8 mouse cellular contexts compared by ENCODE assay signal in genomic region chr14:40956252-40957146, GRCm38 (mm10). TPM values are rescaled to one million over a fixed set of nuclear protein-coding genes. Genes with fewer than 3 reads are reported as not detected.
A peak's percentile ranks its signal among the peaks of the same experiment; 100 is the strongest.
DNase-seq lines count a peak whose midpoint lies in the region; ATAC-seq and TF ChIP-seq lines count a peak whose summit lies in the region.

No protein-coding gene starts in this region.

- H3K4me3 ChIP-seq in G1E (ENCODE audit: low read depth, low read length) = peak overlapping the region; percentile 67; the same call in 1 of the 2 replicates
- H3K4me3 ChIP-seq in embryonic facial prominence, embryonic 10.5 days = peak overlapping the region; percentile 40
- no peak overlapping the region for H3K4me3 ChIP-seq in heart, embryonic 14.5 days (ENCODE audit: control insufficient read depth in 1 of 2, insufficient read depth in 1 of 2, low read depth in 1 of 2, low read length in 2 of 2)
- H3K4me3 ChIP-seq in lung, embryonic 15.5 days = no peak overlapping the region
- H3K4me3 ChIP-seq in neural tube, embryonic 15.5 days (replicated peaks) = no peak overlapping the region

- peaks cover 89% of the 10 kb centered on the region for H3K4me1 ChIP-seq in G1E (ENCODE audit: insufficient read depth, low read depth, low read length)
- peaks cover 90% of the 10 kb centered on the region for H3K4me1 ChIP-seq in embryonic facial prominence, embryonic 10.5 days
- H3K4me1 ChIP-seq in heart, embryonic 14.5 days (ENCODE audit: control insufficient read depth in 2 of 2, insufficient read depth in 2 of 2, low read length in 2 of 2) = peaks cover 40 to 58% of the 10 kb centered on the region in 2 experiments
- peaks cover 81% of the 10 kb centered on the region for H3K4me1 ChIP-seq in lung, embryonic 15.5 days
- peaks cover 68% of the 10 kb centered on the region for H3K4me1 ChIP-seq in neural tube, embryonic 15.5 days

- H3K27me3 ChIP-seq in G1E (ENCODE audit: insufficient read depth, low read length) = no peaks in the 10 kb centered on the region
- no peaks in the 10 kb centered on the region for H3K27me3 ChIP-seq in embryonic facial prominence, embryonic 10.5 days (replicated peaks; ENCODE audit: low read depth, poor library complexity, severe bottlenecking)
- H3K27me3 ChIP-seq in heart, embryonic 14.5 days (ENCODE audit: control insufficient read depth, insufficient read depth, low read length) = no peaks in the 10 kb centered on the region
- no peaks in the 10 kb centered on the region for H3K27me3 ChIP-seq in lung, embryonic 15.5 days
- no peaks in the 10 kb centered on the region for H3K27me3 ChIP-seq in neural tube, embryonic 15.5 days (replicated peaks)

- no peaks in the 10 kb centered on the region for H3K9me3 ChIP-seq in G1E (replicated peaks)
- H3K9me3 ChIP-seq in embryonic facial prominence, embryonic 10.5 days = no peaks in the 10 kb centered on the region
- no peaks in the 10 kb centered on the region for H3K9me3 ChIP-seq in heart, embryonic 14.5 days (ENCODE audit: control insufficient read depth, low read length)
- no peaks in the 10 kb centered on the region for H3K9me3 ChIP-seq in lung, embryonic 15.5 days
- no peaks in the 10 kb centered on the region for H3K9me3 ChIP-seq in neural tube, embryonic 15.5 days (replicated peaks)

- WGBS in embryonic facial prominence, embryonic 10.5 days = 20% methylated on average over 13 of the region's 13 CpGs
- 33% methylated on average over 13 of the region's 13 CpGs for WGBS in heart, embryonic 14.5 days
- WGBS in lung, embryonic 15.5 days = 34% methylated on average over 13 of the region's 13 CpGs
- 21% methylated on average over 13 of the region's 13 CpGs for WGBS in neural tube, embryonic 15.5 days

- DNase-seq in 3T3-L1 (ENCODE audit: low read depth, low spot score) (peak; percentile 77), G1E (ENCODE audit: low spot score) (peak; percentile 57)
- DNase-seq in embryonic facial prominence, embryonic 10.5 days (ENCODE audit: low spot score) = peak; percentile 82
- peak; percentile 53 to 70 for DNase-seq in kidney, postnatal 25 days
- DNase-seq in ovary, adult 18-20 months (ENCODE audit: low spot score) = no peak

- H3K27ac ChIP-seq in embryonic facial prominence, embryonic 10.5 days (replicated peaks) = peak overlapping the region; percentile 92
- peak overlapping the region; percentile 75 to 86 for H3K27ac ChIP-seq in heart, embryonic 14.5 days (replicated peaks in 1 of 2; ENCODE audit: control insufficient read depth in 1 of 2, insufficient read depth in 1 of 2, low read depth in 2 of 2, low read length in 2 of 2)
- peak overlapping the region; percentile 92 for H3K27ac ChIP-seq in lung, embryonic 15.5 days
- peak overlapping the region; percentile 89 for H3K27ac ChIP-seq in neural tube, embryonic 15.5 days (replicated peaks)

- no peak for TF ChIP-seq CTCF in G1E (IDR thresholded peaks at IDR 0.05; ENCODE audit: low read depth, low read length)

- H3K4me2 ChIP-seq in heart, embryonic 14.5 days (ENCODE audit: low read length) = peak overlapping the region; percentile 49
- peak overlapping the region; percentile 40 for H3K4me2 ChIP-seq in lung, embryonic 15.5 days
- H3K4me2 ChIP-seq in neural tube, embryonic 15.5 days = peak overlapping the region; percentile 51

- peak; percentile 76 for ATAC-seq in G1E (ENCODE audit: extremely low read depth, insufficient number of reproducible peaks, low FRiP score, poor library complexity, severe bottlenecking)
- peak; percentile 73 for ATAC-seq in heart, embryonic 14.5 days (ENCODE audit: insufficient number of reproducible peaks, insufficient read depth, low FRiP score, low read depth)
- peak; percentile 62 for ATAC-seq in lung, embryonic 15.5 days (ENCODE audit: borderline replicate concordance, extremely low read depth, low FRiP score, low TSS enrichment)
- ATAC-seq in neural tube, embryonic 15.5 days (ENCODE audit: low FRiP score) = peak; percentile 80

- H3K9ac ChIP-seq in heart, embryonic 14.5 days (ENCODE audit: low read length) = peak overlapping the region; percentile 61
- no peak overlapping the region for H3K9ac ChIP-seq in lung, embryonic 15.5 days
- H3K9ac ChIP-seq in neural tube, embryonic 15.5 days (replicated peaks) = peak overlapping the region; percentile 30; the same call in 1 of the 2 replicates

- peaks cover 53% of the 10 kb centered on the region for H3K36me3 ChIP-seq in G1E (replicated peaks)
- 0 out of 2 replicates have a peak, but pooled peaks cover 5% of the 10 kb centered on the region for H3K36me3 ChIP-seq in embryonic facial prominence, embryonic 10.5 days (replicated peaks)
- H3K36me3 ChIP-seq in heart, embryonic 14.5 days (ENCODE audit: control insufficient read depth, insufficient read depth, low read length) = no peaks in the 10 kb centered on the region
- no peaks in the 10 kb centered on the region for H3K36me3 ChIP-seq in lung, embryonic 15.5 days
- no peaks in the 10 kb centered on the region for H3K36me3 ChIP-seq in neural tube, embryonic 15.5 days

RNA-seq across cellular contexts. Expression of gene Tspan14, which starts 10.1 kb away (rescaled TPM):
- total RNA-seq in G1E (2014; fragmentation: Nextera tagmentation) (32.3 and 36.3 TPM in 2 replicates), G1E (2017) (23.4 and 27.2 TPM in 2 replicates)
- polyA plus RNA-seq in G1E (2012) = 7.5 and 10.3 TPM in 2 replicates
- 88.1 and 92.5 TPM in 2 replicates for polyA plus RNA-seq in embryonic facial prominence, embryonic 10.5 days (2016; fragmentation: Nextera tagmentation; extraction: Ambion mirVana)
- polyA plus RNA-seq in heart, embryonic 14.5 days (2014; fragmentation: Nextera tagmentation; extraction: Ambion mirVana) = 43.4 and 45.2 TPM in 2 replicates
- 99.0 and 101 TPM in 2 replicates for polyA plus RNA-seq in lung, embryonic 15.5 days (2015; fragmentation: Nextera tagmentation; extraction: Ambion mirVana)
- polyA plus RNA-seq in neural tube, embryonic 15.5 days (2015; fragmentation: Nextera tagmentation; extraction: Ambion mirVana) = 45.5 and 53.0 TPM in 2 replicates

RNA-seq across cellular contexts. Expression of gene Fam213a, which starts 57.1 kb away (rescaled TPM):
- total RNA-seq in G1E (2014; fragmentation: Nextera tagmentation) (101 and 113 TPM in 2 replicates), G1E (2017) (57.9 and 59.7 TPM in 2 replicates)
- 9.4 and 12.5 TPM in 2 replicates for polyA plus RNA-seq in G1E (2012)
- polyA plus RNA-seq in embryonic facial prominence, embryonic 10.5 days (2016; fragmentation: Nextera tagmentation; extraction: Ambion mirVana) = 36.6 and 40.1 TPM in 2 replicates
- 42.2 and 46.7 TPM in 2 replicates for polyA plus RNA-seq in heart, embryonic 14.5 days (2014; fragmentation: Nextera tagmentation; extraction: Ambion mirVana)
- polyA plus RNA-seq in lung, embryonic 15.5 days (2015; fragmentation: Nextera tagmentation; extraction: Ambion mirVana) = 147 and 150 TPM in 2 replicates
- 93.2 and 96.7 TPM in 2 replicates for polyA plus RNA-seq in neural tube, embryonic 15.5 days (2015; fragmentation: Nextera tagmentation; extraction: Ambion mirVana)

Comparison
In these comparisons a context has a peak if more than half of its experiments do, and no peak if none do; other contexts are left out.
1. H3K4me3 ChIP-seq: peak in G1E (single experiment) and embryonic facial prominence, embryonic 10.5 days (single experiment); none in heart, embryonic 14.5 days (0 of 2), lung, embryonic 15.5 days (single experiment) and neural tube, embryonic 15.5 days (single experiment).
2. Peak in every context shown above with its lines, with median percentiles within 50 percentile points of each other: ATAC-seq, H3K27ac ChIP-seq and H3K4me2 ChIP-seq.